In the genomic region with DNA sequence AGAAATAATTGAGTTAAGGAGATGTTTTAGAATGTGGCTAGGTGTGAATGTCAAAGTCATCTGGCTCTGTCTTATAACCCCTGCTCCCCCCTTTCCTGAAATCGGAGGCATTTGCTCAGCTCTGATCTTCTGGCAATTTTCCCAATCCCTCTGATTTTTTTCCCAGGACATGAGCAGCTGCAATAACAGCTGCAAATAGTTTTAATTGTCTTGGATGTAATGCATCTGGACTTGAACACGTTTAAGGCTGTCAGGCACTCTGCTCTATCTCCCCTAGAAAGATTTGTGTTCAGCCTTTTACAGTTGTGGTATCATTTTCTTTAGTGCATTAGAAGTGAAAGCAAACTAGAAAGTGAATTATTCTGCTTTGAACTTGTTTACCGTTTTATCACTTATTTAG, we compare ENCODE assay signal across 14 mouse cellular contexts.
DNase-seq lines count a peak whose midpoint lies in the region; ATAC-seq and TF ChIP-seq lines count a peak whose summit lies in the region.
"Had no signal": no experiment of that assay in that cellular context is flagged by ENCODE, and none has a peak within 500 bp of the region (broad histone marks: within the 10 kb centered on the region; RNA-seq: fewer than 3 reads in every experiment).

No protein-coding gene starts in this region.

- no peak overlapping the region for H3K9ac ChIP-seq in hindbrain, embryonic 14.5 days
- no peak overlapping the region for H3K9ac ChIP-seq in hindbrain, embryonic 16.5 days (ENCODE audit: low read depth, low read length)
- no peak overlapping the region for H3K9ac ChIP-seq in lung, embryonic 14.5 days
- H3K9ac ChIP-seq: midbrain, embryonic 13.5 days; stomach, embryonic 15.5 days had no signal

- H3K36me3 ChIP-seq in hindbrain, embryonic 14.5 days (replicated peaks; ENCODE audit: control insufficient read depth, insufficient read depth): no peaks in the 10 kb centered on the region
- no peaks in the 10 kb centered on the region for H3K36me3 ChIP-seq in hindbrain, embryonic 16.5 days (ENCODE audit: control insufficient read depth, insufficient read depth, low read length)
- no peaks in the 10 kb centered on the region for H3K36me3 ChIP-seq in lung, embryonic 14.5 days (ENCODE audit: insufficient read depth)
- H3K36me3 ChIP-seq: midbrain, embryonic 13.5 days; stomach, embryonic 15.5 days had no signal

- no peak overlapping the region for H3K4me3 ChIP-seq in hindbrain, embryonic 14.5 days (replicated peaks; ENCODE audit: low read length)
- H3K4me3 ChIP-seq in hindbrain, embryonic 16.5 days (ENCODE audit: low read length): no peak overlapping the region
- H3K4me3 ChIP-seq in lung, embryonic 14.5 days (ENCODE audit: low read depth, low read length): no peak overlapping the region
- H3K4me3 ChIP-seq: erythroblast, embryonic 14.5 days; midbrain, embryonic 13.5 days; stomach, embryonic 15.5 days had no signal

- 0 out of 2 replicates have a peak, but pooled peaks cover 4% of the 10 kb centered on the region for H3K4me1 ChIP-seq in hindbrain, embryonic 14.5 days (replicated peaks; ENCODE audit: control insufficient read depth, insufficient read depth, low read length)
- H3K4me1 ChIP-seq in hindbrain, embryonic 16.5 days (ENCODE audit: control insufficient read depth, insufficient read depth, low read depth, low read length): no peaks in the 10 kb centered on the region
- H3K4me1 ChIP-seq in lung, embryonic 14.5 days (ENCODE audit: insufficient read depth): no peaks in the 10 kb centered on the region

- TF ChIP-seq CTCF in lung, embryonic 14.5 days (IDR thresholded peaks at IDR 0.05; ENCODE audit: low read depth): no peak

- no peak for ATAC-seq in hindbrain, embryonic 14.5 days (ENCODE audit: low FRiP score)
- no peak for ATAC-seq in hindbrain, embryonic 16.5 days
- peak; percentile 88 for ATAC-seq in lung, embryonic 14.5 days (ENCODE audit: insufficient read depth)
- ATAC-seq: intestine, postnatal 0 days; midbrain, embryonic 13.5 days had no signal

- H3K27ac ChIP-seq in hindbrain, embryonic 14.5 days: no peak overlapping the region
- no peak overlapping the region for H3K27ac ChIP-seq in hindbrain, embryonic 16.5 days (ENCODE audit: low read depth, low read length)
- H3K27ac ChIP-seq in lung, embryonic 14.5 days (ENCODE audit: low read depth): no peak overlapping the region
- H3K27ac ChIP-seq: midbrain, embryonic 13.5 days; stomach, embryonic 15.5 days had no signal

- H3K9me3 ChIP-seq in hindbrain, embryonic 14.5 days (ENCODE audit: control insufficient read depth, low read length): no peaks in the 10 kb centered on the region
- no peaks in the 10 kb centered on the region for H3K9me3 ChIP-seq in hindbrain, embryonic 16.5 days (ENCODE audit: control insufficient read depth, low read length)
- H3K9me3 ChIP-seq in lung, embryonic 14.5 days (ENCODE audit: low read depth, low read length): no peaks in the 10 kb centered on the region
- H3K9me3 ChIP-seq: midbrain, embryonic 13.5 days; stomach, embryonic 15.5 days had no signal

- no peak overlapping the region for H3K4me2 ChIP-seq in hindbrain, embryonic 14.5 days (replicated peaks)
- H3K4me2 ChIP-seq in hindbrain, embryonic 16.5 days (ENCODE audit: low read length): no peak overlapping the region
- H3K4me2 ChIP-seq in lung, embryonic 14.5 days: no peak overlapping the region
- H3K4me2 ChIP-seq: midbrain, embryonic 13.5 days; stomach, embryonic 15.5 days had no signal

- peak; percentile 17 for DNase-seq in embryo, embryonic 10.5 days (ENCODE audit: low spot score)
- DNase-seq in embryo, embryonic 9.5 days (ENCODE audit: extremely low spot score): no peak
- peak; percentile 29 for DNase-seq in hindbrain, embryonic 14.5 days (ENCODE audit: low spot score)
- peak; percentile 91 for DNase-seq in lung, embryonic 14.5 days
- no peak for DNase-seq in lung, postnatal 14 days
- peak; percentile 31 for DNase-seq in mesoderm, embryonic 11.5 days (ENCODE audit: low read depth, low spot score)
- no peak for DNase-seq in retina, postnatal 1 day
- DNase-seq: cerebellum, postnatal 36 days; thymus, postnatal 25 days had no signal

- WGBS in hindbrain, embryonic 14.5 days: 57% methylated on average over 3 of the region's 3 CpGs
- 50% methylated on average over 3 of the region's 3 CpGs for WGBS in hindbrain, embryonic 16.5 days
- WGBS in lung, embryonic 14.5 days: 26% methylated on average over 3 of the region's 3 CpGs

- H3K27me3 ChIP-seq in hindbrain, embryonic 14.5 days (ENCODE audit: control insufficient read depth, insufficient read depth, low read length): no peaks in the 10 kb centered on the region
- no peaks in the 10 kb centered on the region for H3K27me3 ChIP-seq in hindbrain, embryonic 16.5 days (replicated peaks; ENCODE audit: control insufficient read depth, insufficient read depth, low read length)
- H3K27me3 ChIP-seq in lung, embryonic 14.5 days (ENCODE audit: insufficient read depth, low read length): no peaks in the 10 kb centered on the region
- H3K27me3 ChIP-seq: midbrain, embryonic 13.5 days; stomach, embryonic 15.5 days had no signal

Comparison
In these comparisons a context has a peak if more than half of its experiments do, and no peak if none do; other contexts are left out.
1. DNase-seq: peak in embryo, embryonic 10.5 days (single experiment), hindbrain, embryonic 14.5 days (single experiment), lung, embryonic 14.5 days (single experiment) and mesoderm, embryonic 11.5 days (single experiment); none in embryo, embryonic 9.5 days (single experiment), lung, postnatal 14 days (single experiment) and retina, postnatal 1 day (single experiment).